Mouse (Mus musculus) ovary, postnatal 10 days (tissue): ENCODE measurements around the gene 1700025G04Rik.

Experiments used
- DNase-seq: peaks from one replicate; pipeline ENCODE4 v3.0.0; 2022; ENCODE audit warnings: low spot score

The 1700025G04Rik gene

DNA sequence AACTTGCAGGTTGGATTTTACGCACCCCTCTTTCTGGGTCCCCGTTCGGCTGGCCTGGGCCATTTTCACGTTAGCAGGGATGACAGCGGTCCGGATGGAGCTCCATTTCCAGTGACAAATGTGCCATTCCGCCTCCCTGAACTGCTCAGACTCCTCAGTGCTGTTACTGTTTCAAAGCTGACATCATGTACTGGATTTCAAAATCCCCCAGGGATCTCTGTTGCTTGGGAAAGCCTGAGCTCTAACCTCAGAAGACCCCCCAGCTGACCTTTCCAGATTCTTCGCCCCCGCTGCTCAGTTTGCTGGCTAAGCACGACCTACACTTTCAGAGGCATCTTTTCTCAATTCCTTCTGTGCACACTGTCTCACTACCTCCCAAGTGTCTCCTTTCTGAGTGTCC is 128.7 kb downstream of the 1700025G04Rik start:
- no peak for DNase-seq

DNA sequence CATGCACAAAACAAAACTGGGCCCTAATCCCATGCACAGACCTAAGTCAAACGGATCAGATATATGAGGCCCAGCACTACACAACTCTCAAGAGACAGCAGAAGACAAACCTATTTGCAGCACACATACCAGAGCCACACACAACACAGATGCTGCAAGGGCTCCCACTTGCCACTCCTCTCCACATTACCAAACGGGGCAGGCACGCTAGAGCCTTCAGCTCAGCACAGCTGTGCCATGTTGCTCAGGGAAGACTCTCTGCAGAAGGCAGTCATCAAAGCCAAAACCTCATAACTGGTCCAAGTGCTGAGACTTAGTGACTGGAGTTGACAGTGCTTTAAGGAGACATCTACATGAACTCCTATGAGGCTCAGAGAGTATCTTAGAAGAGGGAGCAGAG is 130.9 kb downstream of the 1700025G04Rik start:
- no peak for DNase-seq

DNA sequence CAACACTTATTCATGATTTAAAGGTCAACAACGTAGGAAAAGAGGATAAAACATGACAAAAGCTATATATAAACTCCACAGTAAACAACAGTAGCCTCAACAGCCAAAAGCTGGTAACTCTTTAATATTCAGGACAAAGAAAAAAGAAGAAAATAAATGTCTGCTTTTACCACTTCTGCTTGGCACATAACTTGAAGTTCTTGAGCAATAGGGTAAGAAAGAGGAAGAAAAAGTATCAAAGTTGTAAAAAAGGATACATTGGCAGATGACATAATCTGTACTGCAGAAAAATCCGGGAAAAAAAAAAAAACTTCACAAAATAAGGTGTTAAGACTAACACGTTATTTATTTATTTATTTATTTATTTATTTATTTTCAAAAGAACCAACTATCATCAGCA is 131.5 kb downstream of the 1700025G04Rik start:
- no peak for DNase-seq

DNA sequence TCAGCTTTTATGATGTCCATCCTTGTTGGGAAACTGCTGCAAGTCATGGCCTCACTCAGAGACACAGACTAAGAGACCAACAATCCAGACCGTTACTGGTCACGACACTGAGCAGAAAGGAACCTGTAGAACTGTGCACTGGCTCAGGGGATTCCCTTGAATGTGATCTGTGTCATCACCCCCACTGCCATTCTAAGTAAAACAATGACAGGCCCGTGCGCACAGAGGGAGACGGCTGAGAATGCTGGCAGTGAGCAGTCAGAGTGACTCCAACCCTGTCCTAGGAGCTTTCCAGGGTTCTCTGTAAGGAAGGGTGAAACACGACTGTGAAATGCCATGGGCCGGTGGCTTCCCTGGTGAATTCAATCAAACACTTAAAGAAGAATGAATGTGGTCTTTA is 132.3 kb downstream of the 1700025G04Rik start:
- DNase-seq: no peak

DNA sequence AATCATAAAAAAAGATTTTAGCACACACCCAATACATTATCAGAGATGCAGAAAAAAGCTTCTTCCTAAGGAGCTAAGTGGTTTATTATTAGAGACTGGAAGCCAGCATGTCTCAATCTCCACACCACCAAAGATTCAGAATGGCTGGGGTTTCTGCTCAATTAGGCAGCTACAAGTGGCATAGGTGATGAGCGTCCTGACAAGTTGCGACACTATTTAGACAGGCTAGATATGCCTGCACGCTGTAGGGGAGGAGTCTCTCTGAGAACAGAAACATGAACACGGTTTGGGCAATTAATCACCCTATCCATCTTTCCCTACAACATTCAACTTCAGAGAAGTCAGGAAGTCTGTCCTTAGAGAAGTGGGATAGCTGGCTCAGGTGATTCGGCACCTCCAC is 134.1 kb downstream of the 1700025G04Rik start:
- no peak for DNase-seq

DNA sequence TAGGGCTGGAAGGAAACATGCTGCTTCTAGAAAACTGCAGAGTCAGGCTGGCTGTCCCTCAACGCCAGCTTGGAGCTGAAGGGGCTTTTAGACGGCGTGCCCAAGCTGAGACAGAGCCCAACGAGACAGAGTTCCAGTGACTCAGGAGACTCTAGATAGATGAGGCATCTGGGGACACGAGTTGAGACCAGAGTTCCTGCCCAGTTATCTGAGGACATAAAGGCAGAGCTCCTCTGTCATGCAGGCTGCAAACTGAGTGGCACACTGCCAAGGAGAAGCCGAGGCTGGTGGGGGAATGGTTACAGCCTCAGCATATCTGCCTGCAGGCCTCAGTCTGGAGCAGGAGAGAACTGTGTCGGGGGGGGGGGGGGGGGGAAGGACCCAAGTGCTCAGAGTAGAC is 136.4 kb downstream of the 1700025G04Rik start:
- DNase-seq: no peak

DNA sequence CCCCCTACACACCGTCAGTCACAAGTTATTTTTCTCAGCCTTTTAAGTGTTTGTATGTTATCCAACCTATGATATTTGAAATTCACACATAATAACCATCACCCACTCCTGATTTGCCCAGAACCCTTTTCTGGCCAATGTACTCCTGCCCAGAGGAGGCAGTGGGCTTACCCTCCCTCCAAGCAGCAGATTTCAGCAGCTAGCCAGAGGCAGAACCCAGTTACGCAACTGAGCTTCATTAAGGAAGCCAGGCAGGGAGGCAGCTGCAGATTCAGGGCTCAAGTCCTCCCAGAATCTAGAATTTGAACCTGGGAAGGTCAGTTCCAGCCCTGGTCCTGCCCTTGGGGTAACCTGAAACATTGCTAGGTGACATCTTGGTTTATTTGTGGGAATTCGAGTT is 141.9 kb downstream of the 1700025G04Rik start:
- DNase-seq: no peak

DNA sequence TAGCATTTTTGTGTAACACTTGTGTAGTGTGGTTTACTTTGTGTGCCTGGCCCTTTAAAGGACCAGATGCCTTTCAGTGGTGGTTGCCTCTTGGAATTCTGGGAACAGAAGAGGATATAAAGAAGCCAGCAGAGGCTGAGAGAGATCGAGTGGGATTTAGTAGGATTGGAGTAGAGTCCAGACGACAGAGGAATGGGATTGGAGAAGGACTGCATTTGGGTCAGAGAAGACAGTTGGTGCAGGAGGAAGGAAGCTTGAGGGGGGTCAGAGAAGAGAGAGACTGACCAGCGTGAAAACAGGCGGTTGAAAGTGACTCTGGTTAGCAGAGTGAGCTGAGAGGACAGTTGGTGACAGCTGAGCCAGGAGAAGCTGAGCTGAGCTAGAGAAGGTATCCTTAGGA is 142.4 kb downstream of the 1700025G04Rik start:
- DNase-seq: no peak

DNA sequence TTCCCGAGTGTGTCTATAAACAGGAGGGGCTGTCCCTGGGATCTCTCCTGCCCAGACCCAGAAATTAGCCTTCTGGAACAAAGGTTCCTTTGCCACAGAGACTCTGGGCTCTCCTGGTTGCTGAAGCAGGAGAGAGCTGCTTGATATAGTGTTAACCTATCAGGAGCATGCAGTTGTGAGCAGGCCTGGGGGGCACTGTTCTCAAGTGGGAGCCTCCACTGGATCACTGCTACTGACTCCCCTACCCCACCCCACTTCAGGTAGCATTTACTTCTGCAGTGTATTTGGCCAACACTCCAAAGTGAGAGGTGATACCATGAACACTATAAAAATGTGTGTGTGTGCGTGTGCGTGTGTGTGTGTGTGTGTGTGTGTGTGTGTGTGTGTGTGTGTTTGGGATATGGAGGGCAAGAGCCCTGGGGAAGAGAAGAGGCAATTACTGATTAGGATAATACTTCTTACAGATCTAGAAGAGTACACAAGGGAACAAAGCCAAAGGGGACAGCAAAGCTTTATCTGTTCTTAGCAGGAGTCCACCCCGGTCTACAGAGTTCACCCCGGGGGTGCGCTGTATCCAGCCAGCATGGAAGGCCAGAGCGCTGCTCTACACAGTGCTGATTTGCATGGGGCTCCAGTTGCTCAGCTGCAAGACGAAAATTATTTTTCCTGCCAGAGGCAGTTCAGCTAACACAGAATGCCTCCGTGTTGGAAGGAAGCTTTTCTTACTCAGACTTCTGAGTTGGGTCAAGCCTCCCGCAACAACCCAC is 145.3 kb downstream of the 1700025G04Rik start:
- DNase-seq: no peak

DNA sequence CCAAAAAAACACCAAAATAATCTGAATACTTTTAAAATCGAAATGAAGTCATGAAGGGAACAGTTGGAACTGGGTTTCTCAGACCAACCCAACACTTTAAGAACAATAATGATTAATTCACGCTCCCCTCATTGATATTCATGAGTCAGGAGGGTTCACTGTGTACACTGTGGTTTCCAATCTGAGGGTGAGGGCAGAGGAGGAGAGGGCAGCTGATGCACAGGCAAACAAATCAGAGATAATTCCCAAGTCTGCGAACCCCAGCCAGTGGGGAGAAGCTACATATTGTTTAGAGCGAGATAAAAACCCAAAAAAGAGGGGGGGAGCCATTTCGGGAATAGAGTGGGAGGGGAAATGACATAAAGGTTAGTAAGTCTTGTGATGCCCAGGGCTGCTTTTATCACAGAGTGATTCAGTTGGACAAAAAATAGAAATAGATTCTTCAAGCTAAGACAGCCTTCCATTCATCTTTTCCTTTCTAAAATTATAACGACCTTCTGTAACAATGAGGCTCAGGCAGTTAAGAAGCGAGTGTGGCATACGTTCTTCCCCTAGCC is 146.2 kb downstream of the 1700025G04Rik start:
- DNase-seq: no peak

DNA sequence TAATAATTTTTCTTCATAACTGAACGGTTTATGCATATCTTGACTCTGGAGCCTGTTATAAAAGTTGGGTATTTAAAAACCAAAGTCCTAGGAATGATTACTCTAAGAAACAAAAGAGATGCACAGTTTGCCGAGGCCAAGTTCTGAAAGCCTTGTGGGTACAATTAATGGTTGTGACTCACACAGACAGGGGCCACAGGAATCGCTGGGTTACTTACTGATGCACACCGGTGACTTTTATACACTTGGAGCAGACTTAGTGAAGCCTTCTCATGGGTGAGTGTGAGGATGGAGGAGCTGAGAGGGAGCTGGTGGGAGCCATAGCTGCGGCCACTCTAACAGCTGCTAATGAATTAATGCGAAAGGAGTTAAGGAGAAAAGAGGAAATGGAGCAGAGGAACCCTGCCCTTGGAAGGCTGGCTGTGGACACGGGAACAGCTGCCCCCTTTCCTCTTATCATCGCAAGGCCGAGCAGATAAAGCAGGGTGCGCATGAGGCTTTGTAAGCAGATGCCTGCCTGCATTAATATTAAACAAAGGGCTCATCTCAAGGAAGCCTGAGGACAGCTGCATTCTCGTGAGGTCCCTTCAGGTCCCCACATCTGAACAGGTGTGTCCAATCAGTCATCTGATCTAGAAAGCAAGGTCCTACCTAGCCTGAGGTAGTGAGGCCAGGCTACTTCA is 146.8 kb downstream of the 1700025G04Rik start:
- no peak for DNase-seq

DNA sequence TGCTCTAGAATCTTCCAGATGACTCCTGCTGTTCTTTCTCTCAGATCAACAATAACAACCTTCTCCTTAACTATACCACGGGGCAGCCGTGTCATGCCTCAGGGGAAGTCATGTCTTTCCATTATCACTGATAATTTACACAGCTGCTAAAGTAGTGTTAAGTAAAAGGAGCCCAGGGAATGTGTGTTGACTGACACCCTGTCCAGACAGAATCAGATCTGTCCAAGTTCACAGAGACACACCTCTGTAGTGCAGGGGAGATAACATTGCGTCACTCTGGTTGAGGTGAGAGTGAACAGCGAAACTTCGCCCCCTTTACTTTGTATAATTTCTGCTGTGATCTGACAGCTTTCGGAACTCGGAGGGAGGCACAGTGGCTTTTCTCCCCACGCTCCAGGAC is 149.9 kb downstream of the 1700025G04Rik start:
- DNase-seq: no peak

DNA sequence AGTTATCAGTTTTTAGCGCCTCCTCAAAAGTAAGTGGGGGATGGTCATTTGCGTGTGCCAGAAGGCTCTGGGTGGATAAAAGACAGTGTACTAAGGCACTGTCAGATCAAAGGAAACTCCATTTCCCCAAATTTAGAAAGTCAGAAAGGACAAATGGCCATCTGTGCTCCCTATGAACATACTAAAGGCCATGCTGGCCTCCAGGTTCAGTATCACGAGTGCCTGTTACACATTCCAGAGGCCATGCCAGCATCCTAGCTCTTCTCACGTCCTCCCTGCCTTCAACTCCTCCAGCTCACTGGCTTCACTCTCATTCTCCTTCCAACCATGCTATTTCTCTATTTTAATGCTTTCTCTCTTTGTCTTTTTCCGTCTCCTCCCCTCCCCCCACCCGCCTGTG is 150.4 kb downstream of the 1700025G04Rik start:
- no peak for DNase-seq

DNA sequence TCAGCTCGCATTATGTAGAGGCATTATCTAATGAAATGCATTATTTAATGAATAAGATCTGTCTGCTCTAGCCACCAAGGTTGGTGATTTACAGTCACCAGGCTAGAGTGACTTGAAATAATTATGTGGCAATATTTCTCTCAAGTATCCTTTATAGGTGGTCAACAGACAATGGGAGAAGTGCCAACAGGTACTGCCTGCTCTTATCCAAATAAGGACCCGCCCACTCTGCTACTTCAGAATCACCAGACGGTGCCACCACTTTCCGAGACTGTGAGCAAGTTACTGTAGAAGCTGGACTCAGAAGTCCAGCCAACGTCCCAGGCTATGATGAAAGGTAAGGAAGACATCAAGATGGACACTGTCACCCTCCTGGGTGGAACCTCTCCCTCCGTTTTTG is 156.3 kb downstream of the 1700025G04Rik start:
- DNase-seq: no peak

DNA sequence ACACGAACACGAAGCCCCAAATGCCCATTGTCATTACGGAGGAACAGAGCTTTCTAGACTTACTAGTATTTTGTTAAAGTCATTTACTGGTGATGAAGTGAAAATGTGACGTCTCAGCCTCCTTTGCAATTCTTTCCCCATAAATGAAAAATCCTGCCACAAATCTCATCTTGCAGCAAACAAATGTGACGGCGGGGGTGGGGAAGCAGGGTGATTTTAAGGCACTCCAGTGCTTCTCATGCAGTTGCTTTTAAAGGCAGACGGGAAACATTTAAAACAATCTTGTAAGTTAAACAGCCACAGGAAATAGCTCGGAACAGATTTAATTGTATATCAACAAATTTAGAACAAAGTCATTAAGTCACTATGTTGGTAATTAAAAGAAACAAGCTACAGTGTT is 163.1 kb downstream of the 1700025G04Rik start:
- DNase-seq: no peak

DNA sequence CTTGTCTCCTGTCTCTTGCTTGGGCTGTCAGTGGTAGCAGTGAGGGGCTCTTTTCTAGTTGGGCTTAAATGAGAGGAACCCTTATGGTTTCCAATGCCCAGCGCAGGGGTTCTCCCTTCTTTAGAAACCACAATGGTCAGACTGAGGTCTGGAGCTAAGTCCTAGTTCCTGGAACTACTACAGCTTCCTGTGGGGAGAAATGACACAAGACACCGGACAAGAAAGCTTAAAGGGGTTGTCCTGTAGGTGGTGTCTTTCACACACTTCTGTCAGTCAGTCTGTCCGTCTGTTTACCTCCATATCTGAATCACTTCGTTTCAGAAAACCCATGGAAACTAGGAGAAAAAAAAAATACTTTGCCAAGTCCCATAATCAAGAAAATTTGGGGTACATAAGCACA is 163.8 kb downstream of the 1700025G04Rik start:
- DNase-seq: no peak

DNA sequence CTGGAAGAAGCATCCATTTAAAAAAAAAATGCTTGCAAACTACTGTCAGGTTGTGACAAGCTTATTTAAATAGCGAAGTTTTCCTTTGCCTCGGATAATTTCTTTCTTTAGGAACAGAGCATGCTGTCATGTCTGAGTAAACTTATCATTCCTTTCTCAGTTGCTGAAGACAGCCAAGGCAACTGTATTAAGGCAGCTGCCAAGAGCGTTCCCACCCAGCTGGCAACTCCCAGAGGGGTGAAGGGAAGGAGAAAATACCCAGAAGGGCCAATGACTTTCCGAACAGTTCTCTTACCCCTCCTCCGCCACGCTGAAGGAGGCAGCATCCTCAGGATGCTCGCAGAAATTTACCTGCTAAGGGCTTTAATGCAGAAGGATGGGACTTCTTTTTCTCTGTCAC is 164.2 kb downstream of the 1700025G04Rik start:
- DNase-seq: no peak

DNA sequence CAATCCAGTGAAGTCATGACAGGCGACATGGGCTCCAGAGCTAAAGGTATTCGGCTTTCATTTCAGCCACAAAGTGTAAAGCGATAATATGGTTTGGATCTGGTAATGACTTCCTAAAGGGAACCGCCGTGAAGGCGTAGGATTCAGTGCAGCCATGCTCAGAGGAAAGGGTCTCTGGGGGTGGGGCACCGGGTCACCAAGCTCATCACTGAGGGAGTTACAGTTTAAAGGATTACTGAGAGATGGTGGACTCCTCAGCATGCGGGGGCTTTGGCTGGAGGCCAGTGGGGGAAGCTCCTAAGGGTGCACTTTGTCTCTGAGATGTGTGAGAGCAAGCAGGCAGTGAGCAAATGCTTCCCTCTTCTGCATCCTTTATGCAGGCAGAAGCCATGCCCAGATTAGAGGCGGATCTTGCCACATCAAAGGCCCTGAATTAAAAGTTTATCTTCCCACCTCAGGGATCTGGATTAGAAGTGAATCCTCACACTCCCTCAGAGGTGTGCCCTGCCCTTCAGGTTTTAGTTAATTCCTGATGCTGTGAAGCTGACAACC is 171.0 kb downstream of the 1700025G04Rik start:
- no peak for DNase-seq

DNA sequence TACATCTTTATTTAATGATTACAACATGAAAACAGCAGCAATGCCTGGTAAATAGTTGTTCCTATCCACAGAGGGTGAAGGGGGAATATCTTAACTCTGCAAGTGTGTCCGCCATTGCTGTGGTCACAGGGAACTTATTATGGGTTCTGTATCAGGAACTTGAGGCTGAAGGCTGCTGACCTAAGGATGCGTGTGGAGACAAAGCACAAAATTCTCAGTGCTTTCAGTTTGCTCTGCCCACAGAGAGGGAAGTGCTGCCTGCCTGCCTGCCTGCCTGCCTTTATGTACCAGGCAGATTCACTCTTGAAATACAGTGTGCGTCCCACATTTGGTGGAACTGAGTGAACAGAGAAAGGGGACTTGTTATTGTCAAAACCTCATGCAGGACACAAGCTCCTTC is 172.2 kb downstream of the 1700025G04Rik start:
- DNase-seq: no peak

DNA sequence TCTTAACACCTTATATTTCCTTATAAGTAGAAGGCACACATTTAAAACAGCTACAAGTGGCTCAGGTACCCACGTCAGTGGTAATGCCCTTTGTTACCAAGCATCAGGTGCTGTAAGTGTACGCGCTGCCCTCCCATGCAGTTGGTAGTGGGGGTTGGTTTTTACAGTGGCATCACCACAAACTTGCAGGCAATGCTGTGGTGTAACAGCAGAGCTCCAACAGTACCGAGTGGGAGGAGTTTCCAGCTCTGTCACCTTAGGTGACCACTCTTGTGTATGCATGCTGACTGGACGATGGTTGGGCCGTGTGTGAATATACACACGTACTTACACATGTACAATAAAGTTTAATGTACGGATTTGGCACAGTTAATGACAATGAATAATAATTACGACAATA is 175.4 kb downstream of the 1700025G04Rik start:
- no peak for DNase-seq

DNA sequence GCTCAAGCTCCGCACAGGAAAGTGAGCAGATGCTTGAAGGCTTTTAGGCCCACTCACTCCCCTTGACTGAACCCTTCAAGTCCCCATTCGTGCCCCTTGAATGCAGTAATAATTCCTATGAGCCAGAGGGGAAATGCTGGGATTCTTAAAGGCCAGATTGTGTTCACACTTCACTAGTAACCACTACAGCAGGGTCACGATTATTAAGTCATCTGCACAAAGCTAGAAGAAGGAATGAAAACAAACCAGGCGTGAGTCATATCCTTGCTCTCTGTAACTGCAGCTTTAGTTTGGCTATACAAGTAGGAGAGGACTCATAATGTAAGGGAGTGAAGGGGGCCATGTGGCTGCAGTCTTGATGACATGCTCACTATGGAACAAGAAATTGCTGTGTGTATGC is 182.9 kb downstream of the 1700025G04Rik start:
- DNase-seq: no peak

DNA sequence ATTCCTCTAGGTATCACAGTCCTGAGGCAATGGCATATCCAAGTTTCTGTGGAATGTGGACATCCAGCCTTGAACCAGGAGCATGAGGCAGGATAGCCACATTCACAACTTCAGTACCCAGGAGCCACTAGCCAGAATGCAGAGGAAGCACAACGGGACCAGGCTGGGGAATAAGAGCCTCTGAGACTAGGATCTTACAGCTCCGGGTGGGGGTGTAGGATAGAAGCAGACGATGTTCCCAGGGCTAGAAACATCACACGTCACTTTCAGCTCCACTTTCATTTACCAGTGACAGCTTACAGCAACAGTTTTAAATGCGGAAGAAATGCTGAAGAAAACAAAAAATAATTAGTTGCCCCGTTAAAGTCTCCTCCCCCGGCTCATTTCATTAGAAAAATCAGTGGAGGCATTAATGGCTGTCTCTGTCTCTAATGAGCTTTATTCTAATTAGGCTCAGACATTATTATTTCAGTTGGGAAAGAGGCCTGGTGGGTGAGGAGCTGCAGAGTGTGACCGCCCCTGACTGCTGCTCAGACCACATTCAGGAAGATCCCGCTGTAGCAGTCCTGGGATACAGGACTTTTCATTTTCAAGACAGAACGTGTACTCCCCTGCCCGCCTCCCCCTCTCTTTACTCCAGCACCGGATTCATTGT is 189.1 kb downstream of the 1700025G04Rik start:
- DNase-seq: no peak

DNA sequence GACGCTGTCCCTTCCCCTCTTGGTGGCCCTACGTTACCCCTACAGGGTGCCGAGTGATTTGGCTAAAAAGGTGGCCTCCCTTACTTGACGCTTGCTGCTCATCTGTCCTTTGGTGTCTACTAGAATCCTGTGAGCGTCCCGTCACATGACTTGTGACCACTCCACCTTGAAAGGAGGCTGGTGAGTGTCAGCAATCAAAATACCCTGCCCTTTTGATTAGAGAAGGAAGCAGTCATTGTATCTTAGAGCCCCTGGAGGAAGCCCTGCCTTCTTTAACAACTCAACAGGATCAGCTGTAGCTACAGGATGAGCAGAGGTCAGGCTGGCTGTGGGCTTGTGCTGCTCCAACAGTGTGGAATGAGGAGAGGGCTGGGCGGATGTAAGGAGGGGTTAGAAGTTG is 190.0 kb downstream of the 1700025G04Rik start:
- DNase-seq: no peak
